Mouse (Mus musculus): Measurements from ENCODE around the gene Pde4d. TPM values are rescaled to one million over a fixed set of nuclear protein-coding genes. Genes with fewer than 3 reads are reported as not detected.

Gene Pde4d
- polyA plus RNA-seq, 2 experiments = 11.7 to 17.3 TPM

DNA sequence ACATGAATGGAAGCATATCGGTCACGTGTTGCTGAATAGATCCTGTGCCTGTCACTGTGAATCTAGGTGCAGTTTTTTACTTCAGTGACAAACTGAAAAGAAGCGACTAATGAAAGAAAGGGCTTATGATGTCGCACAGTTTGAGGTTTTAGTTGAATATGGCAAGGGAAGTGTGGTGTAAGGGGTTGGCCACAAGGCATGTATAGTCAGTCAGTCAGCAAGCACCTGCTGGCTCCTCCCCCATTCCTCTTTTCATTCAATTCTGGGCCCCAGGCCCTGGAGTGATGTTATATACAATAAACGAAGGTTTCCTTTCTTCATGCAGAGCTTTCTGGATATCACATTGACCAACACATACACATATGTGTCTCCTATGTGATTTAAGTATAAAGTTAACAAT is 412.4 kb downstream of the Pde4d start:
- WGBS = 84% methylated on average over 5 of the region's 5 CpGs

DNA sequence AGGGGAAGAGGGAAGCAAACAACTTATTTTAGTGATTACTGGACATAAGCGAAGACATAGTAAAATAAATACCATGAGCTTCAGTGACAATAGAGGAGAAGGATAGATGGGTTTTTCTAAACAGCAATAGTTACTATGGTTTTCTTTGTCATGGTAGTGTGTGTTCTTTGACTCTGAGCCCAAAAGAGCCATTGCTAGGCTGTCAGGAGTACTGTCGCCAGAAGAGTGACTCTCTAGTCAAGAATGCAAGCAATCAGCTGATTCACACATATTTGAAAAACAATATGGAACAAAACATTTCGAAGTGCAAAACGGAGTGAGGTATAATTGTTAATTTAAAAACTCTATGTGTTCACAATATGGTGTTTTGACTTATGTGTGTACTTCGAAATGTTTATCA is 450.4 kb downstream of the Pde4d start:
- WGBS = 90% methylated on average over 5 of the region's 5 CpGs
- H3K27me3 ChIP-seq (ENCODE audit: control insufficient read depth, insufficient read depth, low read length) = no peaks in the 10 kb centered on the region
- no peak overlapping the region for H3K27ac ChIP-seq (replicated peaks; ENCODE audit: low read depth, low read length)
- no peaks in the 10 kb centered on the region for H3K36me3 ChIP-seq (ENCODE audit: control insufficient read depth, insufficient read depth, low read length)
- no peaks in the 10 kb centered on the region for H3K4me1 ChIP-seq (ENCODE audit: control insufficient read depth, insufficient read depth, low read length)
- H3K4me2 ChIP-seq (replicated peaks; ENCODE audit: low read depth, low read length, severe bottlenecking) = no peak overlapping the region
- no peaks in the 10 kb centered on the region for H3K9me3 ChIP-seq (ENCODE audit: control insufficient read depth, low read length)
- ATAC-seq (ENCODE audit: low FRiP score, low read depth) (no peak), DNase-seq (ENCODE audit: low spot score) (no peak)
- no peak overlapping the region for H3K9ac ChIP-seq (ENCODE audit: low read depth, low read length, severe bottlenecking)
- no peak overlapping the region for H3K4me3 ChIP-seq (replicated peaks; ENCODE audit: low read length)
- TF ChIP-seq POLR2A (IDR thresholded peaks at IDR 0.05; ENCODE audit: borderline replicate concordance, extremely low read depth, insufficient read depth, insufficient read length) = no peak

More for the DNA sequence above, 412.4 kb downstream of the Pde4d start:
- no peak for TF ChIP-seq POLR2A (IDR thresholded peaks at IDR 0.05; ENCODE audit: borderline replicate concordance, extremely low read depth, insufficient read depth, insufficient read length)
- H3K27ac ChIP-seq (replicated peaks; ENCODE audit: low read depth, low read length) = no peak overlapping the region
- DNase-seq (ENCODE audit: low spot score) (no peak), ATAC-seq (ENCODE audit: low FRiP score, low read depth) (no peak)
- no peaks in the 10 kb centered on the region for H3K9me3 ChIP-seq (ENCODE audit: control insufficient read depth, low read length)
- no peaks in the 10 kb centered on the region for H3K4me1 ChIP-seq (ENCODE audit: control insufficient read depth, insufficient read depth, low read length)
- no peaks in the 10 kb centered on the region for H3K36me3 ChIP-seq (ENCODE audit: control insufficient read depth, insufficient read depth, low read length)
- H3K27me3 ChIP-seq (ENCODE audit: control insufficient read depth, insufficient read depth, low read length) = no peaks in the 10 kb centered on the region
- no peak overlapping the region for H3K9ac ChIP-seq (ENCODE audit: low read depth, low read length, severe bottlenecking)
- H3K4me3 ChIP-seq (replicated peaks; ENCODE audit: low read length) = no peak overlapping the region
- H3K4me2 ChIP-seq (replicated peaks; ENCODE audit: low read depth, low read length, severe bottlenecking) = no peak overlapping the region

DNA sequence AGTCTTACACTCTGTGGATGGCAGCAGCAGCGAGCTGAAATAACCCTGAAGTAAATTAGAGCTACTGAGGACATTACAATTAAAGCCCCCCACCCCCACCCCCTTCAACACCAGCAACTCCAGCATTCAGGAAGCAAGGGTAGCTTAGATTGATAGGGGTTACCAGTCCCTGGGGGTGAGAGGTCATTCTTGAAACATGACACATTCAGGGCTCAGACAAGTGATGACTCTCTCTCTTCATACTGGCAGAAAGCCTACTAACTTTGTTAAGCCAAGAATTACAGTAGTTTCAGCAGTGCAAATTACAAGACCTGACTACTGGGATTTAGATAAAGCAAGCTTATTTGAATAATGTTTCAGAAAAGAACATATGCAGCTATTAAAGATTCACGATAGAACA is 455.4 kb downstream of the Pde4d start:
- Histone ChIP-seq H3K4me1 (ENCODE audit: control insufficient read depth, insufficient read depth, low read length) (no peaks in the 10 kb centered on the region), H3K4me3 (replicated peaks; ENCODE audit: low read length) (no peak overlapping the region), H3K27ac (replicated peaks; ENCODE audit: low read depth, low read length) (no peak overlapping the region), H3K4me2 (replicated peaks; ENCODE audit: low read depth, low read length, severe bottlenecking) (no peak overlapping the region), H3K27me3 (ENCODE audit: control insufficient read depth, insufficient read depth, low read length) (no peaks in the 10 kb centered on the region), H3K9ac (ENCODE audit: low read depth, low read length, severe bottlenecking) (no peak overlapping the region), H3K36me3 (ENCODE audit: control insufficient read depth, insufficient read depth, low read length) (no peaks in the 10 kb centered on the region), H3K9me3 (ENCODE audit: control insufficient read depth, low read length) (no peaks in the 10 kb centered on the region)
- DNase-seq (ENCODE audit: low spot score) (no peak), ATAC-seq (ENCODE audit: low FRiP score, low read depth) (no peak)
- 57% methylated on average over 2 of the region's 2 CpGs for WGBS
- no peak for TF ChIP-seq POLR2A (IDR thresholded peaks at IDR 0.05; ENCODE audit: borderline replicate concordance, extremely low read depth, insufficient read depth, insufficient read length)

DNA sequence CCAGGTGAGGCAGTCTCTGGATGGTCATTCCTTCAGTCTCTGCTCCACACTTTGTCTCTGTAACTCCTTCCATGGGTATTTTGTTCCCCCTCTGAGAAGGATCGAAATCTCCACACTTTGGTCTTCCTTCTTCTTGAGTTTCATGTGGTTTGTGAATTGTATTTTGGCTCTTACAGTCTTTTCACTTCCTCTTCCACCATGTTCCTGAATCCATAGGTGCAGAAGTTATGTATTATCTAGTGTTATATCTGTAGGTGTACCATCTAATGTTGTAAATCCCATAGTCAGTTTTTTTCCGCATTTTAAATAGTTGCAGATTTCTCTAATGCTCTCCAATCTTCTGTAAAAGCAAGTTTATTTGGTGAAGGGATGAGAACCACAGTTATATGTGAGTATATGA is 459.4 kb downstream of the Pde4d start:
- Histone ChIP-seq H3K9ac (ENCODE audit: low read depth, low read length, severe bottlenecking) (no peak overlapping the region), H3K9me3 (ENCODE audit: control insufficient read depth, low read length) (no peaks in the 10 kb centered on the region), H3K4me1 (ENCODE audit: control insufficient read depth, insufficient read depth, low read length) (no peaks in the 10 kb centered on the region), H3K27me3 (ENCODE audit: control insufficient read depth, insufficient read depth, low read length) (no peaks in the 10 kb centered on the region), H3K36me3 (ENCODE audit: control insufficient read depth, insufficient read depth, low read length) (no peaks in the 10 kb centered on the region), H3K4me2 (replicated peaks; ENCODE audit: low read depth, low read length, severe bottlenecking) (no peak overlapping the region), H3K4me3 (replicated peaks; ENCODE audit: low read length) (no peak overlapping the region), H3K27ac (replicated peaks; ENCODE audit: low read depth, low read length) (no peak overlapping the region)
- ATAC-seq (ENCODE audit: low FRiP score, low read depth) (no peak), DNase-seq (ENCODE audit: low spot score) (no peak)
- TF ChIP-seq POLR2A (IDR thresholded peaks at IDR 0.05; ENCODE audit: borderline replicate concordance, extremely low read depth, insufficient read depth, insufficient read length) = no peak
- 89% methylated on average over 2 of the region's 2 CpGs for WGBS

DNA sequence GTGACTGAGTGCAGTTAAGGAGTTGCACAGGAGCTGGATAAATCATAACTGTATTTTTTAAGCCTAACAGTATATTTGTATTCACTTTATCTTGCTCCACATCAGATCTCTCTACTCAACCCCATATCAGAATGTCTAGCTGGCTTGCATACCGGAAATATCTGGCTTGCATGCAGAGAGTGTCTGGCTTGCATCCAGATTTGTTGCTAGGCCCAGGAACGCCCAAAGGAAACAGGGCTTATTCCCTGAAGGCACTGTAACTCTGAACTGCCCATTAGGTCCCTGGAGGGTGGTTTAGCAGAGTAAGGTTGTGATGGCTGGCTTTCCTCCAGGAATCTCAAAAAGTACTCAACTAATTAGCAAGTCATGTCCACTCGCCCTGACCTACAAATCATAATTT is 464.9 kb downstream of the Pde4d start:
- H3K9ac ChIP-seq (ENCODE audit: low read depth, low read length, severe bottlenecking) = no peak overlapping the region
- H3K4me3 ChIP-seq (replicated peaks; ENCODE audit: low read length) = no peak overlapping the region
- H3K9me3 ChIP-seq (ENCODE audit: control insufficient read depth, low read length) = no peaks in the 10 kb centered on the region
- 47% methylated on average over 3 of the region's 3 CpGs for WGBS
- TF ChIP-seq POLR2A (IDR thresholded peaks at IDR 0.05; ENCODE audit: borderline replicate concordance, extremely low read depth, insufficient read depth, insufficient read length) = no peak
- no peak overlapping the region for H3K27ac ChIP-seq (replicated peaks; ENCODE audit: low read depth, low read length)
- no peaks in the 10 kb centered on the region for H3K27me3 ChIP-seq (ENCODE audit: control insufficient read depth, insufficient read depth, low read length)
- no peaks in the 10 kb centered on the region for H3K4me1 ChIP-seq (ENCODE audit: control insufficient read depth, insufficient read depth, low read length)
- no peak overlapping the region for H3K4me2 ChIP-seq (replicated peaks; ENCODE audit: low read depth, low read length, severe bottlenecking)
- DNase-seq (ENCODE audit: low spot score) = peak; percentile 12
- no peaks in the 10 kb centered on the region for H3K36me3 ChIP-seq (ENCODE audit: control insufficient read depth, insufficient read depth, low read length)
- ATAC-seq (ENCODE audit: low FRiP score, low read depth) = no peak

DNA sequence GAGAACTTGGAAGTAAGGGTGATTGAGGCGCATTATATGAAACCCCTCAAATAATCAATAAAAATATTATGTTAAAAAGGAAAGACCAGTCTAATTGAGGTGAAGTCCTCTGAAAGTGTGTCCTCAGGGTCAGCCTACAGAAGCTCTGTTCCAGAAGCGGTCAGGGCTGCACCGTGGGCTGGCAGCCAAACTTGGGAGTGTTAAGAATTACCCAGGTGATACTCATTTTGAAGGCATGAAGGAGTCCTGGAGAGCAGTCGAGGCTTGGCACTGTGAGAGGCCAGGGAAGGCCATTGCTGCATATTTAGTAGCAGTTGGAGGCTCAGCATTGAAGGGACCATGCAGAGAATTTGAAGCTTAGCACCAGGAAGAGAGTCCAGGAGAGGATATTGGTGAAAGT is 471.4 kb downstream of the Pde4d start:
- DNase-seq (ENCODE audit: low spot score) = no peak

More for the DNA sequence above, 471.4 kb downstream of the Pde4d start:
- no peak overlapping the region for H3K4me3 ChIP-seq (replicated peaks; ENCODE audit: low read length)
- no peak overlapping the region for H3K9ac ChIP-seq (ENCODE audit: low read depth, low read length, severe bottlenecking)
- WGBS = 75% methylated on average over 4 of the region's 4 CpGs
- no peak overlapping the region for H3K27ac ChIP-seq (replicated peaks; ENCODE audit: low read depth, low read length)
- no peak for TF ChIP-seq POLR2A (IDR thresholded peaks at IDR 0.05; ENCODE audit: borderline replicate concordance, extremely low read depth, insufficient read depth, insufficient read length)
- ATAC-seq (ENCODE audit: low FRiP score, low read depth) = no peak
- no peaks in the 10 kb centered on the region for H3K27me3 ChIP-seq (ENCODE audit: control insufficient read depth, insufficient read depth, low read length)
- H3K9me3 ChIP-seq (ENCODE audit: control insufficient read depth, low read length) = no peaks in the 10 kb centered on the region
- no peaks in the 10 kb centered on the region for H3K4me1 ChIP-seq (ENCODE audit: control insufficient read depth, insufficient read depth, low read length)
- H3K4me2 ChIP-seq (replicated peaks; ENCODE audit: low read depth, low read length, severe bottlenecking) = no peak overlapping the region
- H3K36me3 ChIP-seq (ENCODE audit: control insufficient read depth, insufficient read depth, low read length) = no peaks in the 10 kb centered on the region

Measured in limb, embryonic 14.5 days (tissue).